Mouse (Mus musculus): ENCODE measurements at regions not wholly inside any gene's neighbourhood (a gene's known extent, or its start where the extent isn't known, plus 50 kb on each side); places are given as distances from the start of the nearest gene placed in this dataset.

- DNase-seq = peak in 1 of 2 experiments; percentile 22
These were observed 85.3 kb upstream of the Ltbp1 start for GRCm38 (mm10) chr17:74920056-74920455.

DNA sequence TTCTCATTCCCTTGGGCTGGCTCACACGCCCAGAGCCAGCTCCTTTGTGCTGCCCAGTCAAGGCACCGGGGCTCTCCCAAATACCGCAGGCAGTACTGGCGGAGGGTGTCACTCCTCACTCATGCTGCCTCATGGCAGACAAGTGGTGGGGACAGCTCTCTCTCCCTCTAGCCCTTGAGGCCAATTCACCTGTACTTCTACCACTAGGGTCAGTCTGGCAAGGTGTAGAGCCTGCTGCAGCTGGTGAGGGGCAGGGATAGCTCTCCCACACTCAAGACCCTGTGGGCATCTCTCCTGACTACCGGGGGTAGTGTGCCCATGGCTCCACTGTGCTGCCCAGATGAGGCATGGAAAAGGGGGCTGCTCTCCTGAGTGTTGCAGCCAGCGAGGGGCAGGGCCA is 84.0 kb upstream of the Ltbp1 start:
- no peak for DNase-seq

GRCm38 (mm10) chr17:74922016-74922415 is 83.4 kb upstream of the Ltbp1 start:
- no peak for DNase-seq

DNA sequence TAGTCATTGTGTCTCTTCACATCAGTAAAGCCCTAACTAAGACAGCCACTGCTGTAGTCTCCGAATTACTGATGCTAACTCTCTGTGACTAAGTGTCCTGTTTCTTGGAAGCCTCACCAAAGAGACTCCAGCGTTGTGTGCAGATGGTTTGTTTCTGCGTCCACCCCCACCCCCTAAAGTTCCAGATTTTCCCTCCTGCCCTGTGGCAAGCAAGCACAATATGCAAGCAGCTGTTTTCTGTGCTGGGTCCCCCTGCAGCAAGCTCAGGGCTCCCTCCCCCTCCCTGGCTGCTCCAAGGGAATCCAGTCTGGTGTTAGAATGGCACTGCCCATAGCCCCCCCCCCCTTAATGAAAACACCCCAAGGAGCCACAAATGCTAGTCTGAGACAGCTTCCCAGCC is 82.8 kb upstream of the Ltbp1 start:
- DNase-seq = no peak

- DNase-seq = no peak
These were observed 82.3 kb upstream of the Ltbp1 start for GRCm38 (mm10) chr17:74923101-74923500.

GRCm38 (mm10) chr17:74925131-74925530 is 80.2 kb upstream of the Ltbp1 start:
- DNase-seq = no peak

DNA sequence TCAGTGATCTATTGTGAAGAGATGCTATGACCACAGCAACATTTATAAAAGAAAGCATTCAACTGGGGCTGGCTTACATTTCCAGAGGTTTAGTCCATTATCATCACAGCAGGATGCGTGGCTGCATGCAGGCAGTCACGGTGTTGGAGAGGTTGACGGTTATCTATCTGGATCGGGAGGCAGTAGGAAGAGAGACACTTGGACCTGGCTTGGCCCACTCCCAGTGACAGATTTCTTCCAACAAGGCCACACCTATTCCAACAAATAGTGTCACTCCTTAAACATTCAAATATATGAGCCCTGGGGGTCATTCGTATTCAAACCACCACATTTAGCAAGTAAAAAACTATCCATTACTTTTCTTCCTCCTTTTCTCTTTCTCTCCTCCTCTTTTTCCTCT is 77.4 kb upstream of the Ltbp1 start:
- DNase-seq = no peak

GRCm38 (mm10) chr17:74931540-74931939 is 73.8 kb upstream of the Ltbp1 start:
- DNase-seq = no peak

GRCm38 (mm10) chr17:74941393-74941792 is 64.0 kb upstream of the Ltbp1 start:
- no peak for DNase-seq

GRCm38 (mm10) chr17:74942984-74943801 is 62.2 kb upstream of the Ltbp1 start:
- no peak for DNase-seq

- no peak for DNase-seq
These were observed 61.6 kb upstream of the Ltbp1 start for GRCm38 (mm10) chr17:74943802-74944193.

- DNase-seq = no peak
These were observed 60.2 kb upstream of the Ltbp1 start for GRCm38 (mm10) chr17:74945149-74945548.

GRCm38 (mm10) chr17:74948476-74948875 is 56.9 kb upstream of the Ltbp1 start:
- DNase-seq = no peak

- DNase-seq = no peak
These were observed 55.1 kb upstream of the Ltbp1 start for GRCm38 (mm10) chr17:74950316-74950715.

- no peak for DNase-seq
These were observed 50.4 kb upstream of the Ltbp1 start for GRCm38 (mm10) chr17:74954988-74955387.
